Comparison of ENCODE assay signal across 8 mouse cellular contexts in genomic region chr2:132111266-132111665, GRCm38 (mm10). TPM values are rescaled to one million over a fixed set of nuclear protein-coding genes. Genes with fewer than 3 reads are reported as not detected.
A peak's percentile ranks its signal among the peaks of the same experiment; 100 is the strongest.
DNase-seq lines count a peak whose midpoint lies in the region; ATAC-seq lines count a peak whose summit lies in the region.

No protein-coding gene starts in this region.

- H3K36me3 ChIP-seq in midbrain, embryonic 12.5 days, result no peaks in the 10 kb centered on the region

- peak; percentile 75 for DNase-seq in urinary bladder, postnatal 14 days (ENCODE audit: low spot score)
- no peak for DNase-seq in urinary bladder, adult 2 months (ENCODE audit: low spot score)
- peak; percentile 78 for DNase-seq in embryo, embryonic 10 days (ENCODE audit: low spot score)
- peak; percentile 55 for DNase-seq in gastrocnemius, postnatal 10 days
- DNase-seq in kidney, adult 18-20 months, result peak; percentile 65
- DNase-seq in left cerebral cortex, postnatal 4 days, result peak; percentile 39
- peak; percentile 50 to 71 for DNase-seq in spleen, postnatal 4 days (ENCODE audit: low spot score in 2 of 2)

- no peak overlapping the region for H3K4me2 ChIP-seq in midbrain, embryonic 12.5 days (replicated peaks)

- no peak overlapping the region for H3K9ac ChIP-seq in midbrain, embryonic 12.5 days (replicated peaks)

- WGBS in midbrain, embryonic 12.5 days, result 58% methylated on average over 9 of the region's 9 CpGs

- no peaks in the 10 kb centered on the region; the same call in 1 of the 2 replicates for H3K4me1 ChIP-seq in midbrain, embryonic 12.5 days

- H3K9me3 ChIP-seq in midbrain, embryonic 12.5 days, result no peaks in the 10 kb centered on the region

- no peak overlapping the region for H3K4me3 ChIP-seq in midbrain, embryonic 12.5 days

- intact Hi-C loops in left cerebral cortex, postnatal 4 days (cut with DNase I), result loop anchor here (5.0 kb wide), 1 partner anchor 129 kb away; no protein-coding TSS in a partner anchor

- no peak overlapping the region for H3K27ac ChIP-seq in midbrain, embryonic 12.5 days (replicated peaks)

- ATAC-seq in midbrain, embryonic 12.5 days (ENCODE audit: low FRiP score, low read depth), result 0 out of 2 replicates have a peak, but pooled peaks have one; percentile 21

- no peaks in the 10 kb centered on the region for H3K27me3 ChIP-seq in midbrain, embryonic 12.5 days

RNA-seq across cellular contexts. Expression of gene Slc23a2, which starts 33.6 kb away (rescaled TPM):
- polyA plus RNA-seq in urinary bladder, adult 2 months (2012; rRNA removed), result 36.2 and 36.3 TPM in 2 replicates
- 10 to 100 TPM in 1 of 2 experiments, 1 to 10 TPM in 1; 7.9 to 13.7 TPM for total RNA-seq in gastrocnemius, postnatal 10 days (2021)
- total RNA-seq in left cerebral cortex, postnatal 4 days (2021), result 10 to 100 TPM; 75.9 to 79.6 TPM
- 17.5 and 18.5 TPM in 2 replicates for polyA plus RNA-seq in midbrain, embryonic 12.5 days (2016; fragmentation: Nextera tagmentation; extraction: Ambion mirVana)

Comparison
In these comparisons a context has a peak if more than half of its experiments do, and no peak if none do; other contexts are left out.
1. RNA of gene Slc23a2, which starts 33.6 kb away (total RNA-seq): 75.9 to 79.6 TPM in left cerebral cortex, postnatal 4 days; 7.9 to 13.7 TPM in gastrocnemius, postnatal 10 days; every median in the first group is over 4 times any median in the second.